Mouse (Mus musculus) gastrocnemius, postnatal 4 days (tissue): ENCODE data around the gene Tspoap1. TPM values are rescaled to one million over a fixed set of nuclear protein-coding genes. Genes with fewer than 3 reads are reported as not detected.
A peak's percentile ranks its signal among the peaks of the same experiment; 100 is the strongest.

Experiments used
- DNase-seq, 2 experiments: peaks; one replicate each; pipeline ENCODE4 v3.0.0; 2021 to 2022; ENCODE audit warnings: low spot score in 2 of 2, mixed read lengths in 2 of 2
- microRNA-seq: library from miRNA; unstranded; fragments of <30 nt; microRNA quantifications from one replicate; pipeline ENCODE4 v1.2.0, GENCODE M21; 2021
- total RNA-seq, 2 experiments: library from RNA; stranded (reverse); gene quantifications; 2 replicates each; pipeline ENCODE4 v1.2.3; 2021

Tspoap1 gene
- total RNA-seq, 2 experiments from 2014 or later, result 0.18 to 0.39 TPM

GRCm38 (mm10) chr11:87808236-87808635, 47.9 kb downstream of the Tspoap1 start:
- no peak for DNase-seq

DNA sequence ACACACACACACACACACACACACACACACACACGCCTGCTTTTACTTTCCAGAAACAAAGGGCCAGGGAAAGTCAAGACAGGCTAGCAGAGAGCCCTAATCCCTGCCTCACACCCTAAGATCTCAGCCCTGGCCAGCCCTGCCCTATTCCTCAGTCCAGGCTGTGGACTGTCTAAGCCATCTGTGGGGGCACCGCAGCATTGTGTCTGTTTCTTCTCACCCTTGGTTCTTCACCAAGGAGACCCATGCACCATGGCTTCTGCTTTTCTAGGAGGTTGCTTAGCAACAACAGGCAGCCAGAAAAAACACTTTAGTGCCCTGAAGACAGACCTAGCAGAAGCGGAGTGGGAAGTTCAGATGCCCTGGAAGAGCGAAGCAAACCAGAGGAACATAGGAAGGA, 51.1 kb downstream of the Tspoap1 start:
- no peak for DNase-seq

- no peak for DNase-seq
Measured at GRCm38 (mm10) chr11:87814831-87815230, 54.5 kb downstream of the Tspoap1 start.

- DNase-seq, result peak in 1 of 2 experiments; percentile 31
Measured at GRCm38 (mm10) chr11:87816707-87817442, 56.5 kb downstream of the Tspoap1 start.

DNA sequence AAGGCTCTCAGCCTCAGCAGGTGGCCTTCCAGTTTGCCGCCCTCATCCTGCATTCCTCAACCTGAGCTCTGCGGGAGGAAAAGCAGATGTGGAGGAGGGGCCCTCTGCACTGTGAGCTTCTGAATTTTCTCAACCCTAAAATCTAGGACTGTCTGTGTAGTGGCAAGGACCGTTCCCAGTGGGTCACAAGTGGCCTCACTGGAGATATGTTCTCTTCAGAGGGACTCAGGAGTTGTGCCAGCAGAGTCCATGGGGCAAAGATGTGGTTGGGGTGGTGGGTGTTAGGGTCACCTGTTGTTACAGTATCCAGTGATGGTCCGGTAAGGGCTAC, 57.1 kb downstream of the Tspoap1 start:
- no peak for DNase-seq

DNA sequence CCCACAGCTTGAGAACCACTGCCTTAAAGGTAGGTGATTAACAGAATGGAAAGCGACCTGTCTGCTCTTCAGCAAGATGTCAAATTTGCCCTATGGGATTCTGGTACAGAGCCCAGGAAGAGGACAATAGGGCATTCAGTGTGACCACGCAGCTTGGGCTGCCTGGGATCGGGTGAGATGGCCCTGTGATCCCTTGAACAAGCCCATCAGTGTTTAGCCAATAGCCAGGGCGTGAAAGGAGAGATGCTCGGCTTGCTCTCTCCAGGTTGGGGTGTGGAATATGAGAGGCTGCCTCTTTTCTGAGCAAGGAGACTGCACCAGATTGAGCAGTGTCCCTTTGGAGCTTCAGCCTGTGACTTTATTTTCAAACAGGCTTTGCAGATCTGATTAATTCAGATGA, 61.2 kb downstream of the Tspoap1 start:
- no peak for DNase-seq

DNA sequence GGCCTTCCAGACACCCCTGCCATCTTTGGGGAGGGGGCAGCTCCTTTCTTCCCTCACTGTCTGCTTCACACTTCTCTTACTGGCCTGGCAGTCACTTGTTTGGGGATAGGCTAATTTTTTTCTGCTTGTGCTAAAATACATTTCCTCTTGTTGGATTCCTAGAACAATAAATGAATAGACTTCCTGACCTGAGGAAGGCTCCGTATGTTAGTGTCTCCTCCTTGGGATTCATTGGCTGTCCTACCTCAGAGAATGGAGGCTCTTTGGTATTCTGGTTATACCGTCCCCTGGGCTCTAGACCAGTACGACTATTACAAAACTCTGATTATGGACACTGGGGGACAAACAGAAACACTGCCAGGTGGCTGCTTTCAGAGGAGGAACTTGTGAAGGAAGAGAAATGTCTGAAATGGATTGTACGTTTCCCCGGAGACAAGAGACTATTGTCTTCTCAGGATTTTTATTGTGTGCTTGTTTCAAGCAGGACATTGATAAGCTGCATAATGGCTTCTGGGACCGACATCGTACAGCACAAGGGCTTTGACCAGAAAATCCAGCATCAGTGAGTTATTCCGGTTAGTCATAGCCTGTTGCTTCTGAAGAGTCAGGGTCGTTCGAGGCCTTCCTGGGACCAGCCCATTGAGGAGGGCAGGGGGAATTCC, 68.0 kb downstream of the Tspoap1 start, which contains the start of gene Lpo:
Gene Lpo (minus strand): TSS at position 51 of the 662 bp plus-strand sequence.
- no peak for DNase-seq

Small RNA genes within 50 kb of the gene (microRNA-seq; reads per million reads assigned to microRNA genes)
- not detected for gene Mir142
- gene Mir142b, result not detected

Other genes starting within 250 kb of the Tspoap1 start
- gene Gm11492, start 193.9 kb upstream of the Tspoap1 start, total RNA-seq, result not detected
- gene Sept4, start 191.6 kb upstream of the Tspoap1 start, total RNA-seq, result 10 to 100 TPM; 59.0 to 78.8 TPM
- 10 to 100 TPM; 21.5 to 22.4 TPM for gene Mtmr4, start 168.4 kb upstream of the Tspoap1 start, total RNA-seq
- gene Hsf5, start 143.4 kb upstream of the Tspoap1 start, total RNA-seq, result under 1 TPM; 0.10 to 0.17 TPM
- under 1 TPM; 0.17 to 0.29 TPM for gene Rnf43, start 97.8 kb upstream of the Tspoap1 start, total RNA-seq
- 10 to 100 TPM; 52.1 to 55.5 TPM for gene Supt4a, start 23.0 kb upstream of the Tspoap1 start, total RNA-seq
- under 1 TPM; 0.34 to 0.93 TPM for gene Mpo, start 33.0 kb downstream of the Tspoap1 start, total RNA-seq
- not detected for gene Lpo, start 67.7 kb downstream of the Tspoap1 start, total RNA-seq
- 1 to 10 TPM; 5.3 to 6.6 TPM for gene Mks1, start 92.7 kb downstream of the Tspoap1 start, total RNA-seq
- not detected for gene Epx, start 115.0 kb downstream of the Tspoap1 start, total RNA-seq
- gene Olfr462, start 131.7 kb downstream of the Tspoap1 start, total RNA-seq, result not detected
- gene Olfr463, start 136.8 kb downstream of the Tspoap1 start, total RNA-seq, result not detected
- not detected for gene Olfr464, start 160.4 kb downstream of the Tspoap1 start, total RNA-seq
- gene Dynll2, start 227.0 kb downstream of the Tspoap1 start, total RNA-seq, result 100 to 1,000 TPM; 113 to 114 TPM